Mouse (Mus musculus) embryonic facial prominence, embryonic 13.5 days (tissue): ENCODE measurements around the gene Zscan21. TPM values are rescaled to one million over a fixed set of nuclear protein-coding genes. Genes with fewer than 3 reads are reported as not detected.
A peak's percentile ranks its signal among the peaks of the same experiment; 100 is the strongest.

Source experiments
- ATAC-seq: fragments of 200-750 bp; cut with Nextera tagmentation; 2 replicates; pipeline ENCODE4 v1.8.0; 2017; ENCODE audit warnings: low read depth; ENCODE audit not compliant: insufficient number of reproducible peaks, insufficient read depth, low FRiP score, low TSS enrichment
- H3K27ac ChIP-seq: fragments of 300-500 bp; sonication (generic); 2 replicates; pipeline ENCODE4 v1.5.1; 2015; ENCODE audit warnings: moderate library complexity, mild to moderate bottlenecking, inconsistent platforms
- H3K27me3 ChIP-seq: fragments of 300-500 bp; sonication (generic); 2 replicates; pipeline ENCODE4 v1.6.1; 2015; ENCODE audit warnings: mild to moderate bottlenecking, inconsistent platforms
- H3K36me3 ChIP-seq: fragments of 300-500 bp; sonication (generic); 2 replicates; pipeline ENCODE4 v1.6.1; 2015; ENCODE audit warnings: mild to moderate bottlenecking, inconsistent platforms
- H3K4me1 ChIP-seq: fragments of 300-500 bp; sonication (generic); 2 replicates; pipeline ENCODE4 v1.6.1; 2015; ENCODE audit warnings: inconsistent platforms
- H3K4me2 ChIP-seq: fragments of 300-500 bp; sonication (generic); 2 replicates; pipeline ENCODE4 v1.6.1; 2015; ENCODE audit warnings: moderate library complexity, mild to moderate bottlenecking, inconsistent platforms
- H3K4me3 ChIP-seq: fragments of 300-500 bp; sonication (generic); 2 replicates; pipeline ENCODE4 v1.5.1; 2015; ENCODE audit warnings: mild to moderate bottlenecking, inconsistent platforms
- H3K9ac ChIP-seq: fragments of 300-500 bp; sonication (generic); 2 replicates; pipeline ENCODE4 v1.6.1; 2015; ENCODE audit warnings: mild to moderate bottlenecking, inconsistent platforms
- H3K9me3 ChIP-seq: fragments of 300-500 bp; sonication (generic); 2 replicates; pipeline ENCODE4 v1.6.1; 2016; ENCODE audit warnings: inconsistent platforms
- WGBS: fragments of 180-500 bp; shearing (Covaris S2); methylation state at CpG from one replicate; pipeline ENCODE4 v1.1.7; 2015; ENCODE audit warnings: mixed read lengths; 5-methylcytosine and 5-hydroxymethylcytosine counted together
- polyA plus RNA-seq: library from polyadenylated mRNA; unstranded; fragments of >200 nt; fragmentation: Nextera tagmentation; extraction: Ambion mirVana; gene quantifications from 2 replicates; pipeline ENCODE4 v1.2.1, GENCODE M21; 2015

Gene Zscan21
- polyA plus RNA-seq, 1 experiment from 2014 or later = 70.7 TPM

- Histone ChIP-seq H3K36me3 (peaks cover 77% of the 10 kb centered on the region), H3K9me3 (no peaks in the 10 kb centered on the region), H3K4me2 (no peak overlapping the region), H3K4me3 (no peak overlapping the region), H3K27me3 (no peaks in the 10 kb centered on the region), H3K27ac (no peak overlapping the region), H3K9ac (no peak overlapping the region), H3K4me1 (no peaks in the 10 kb centered on the region)
- 79% methylated on average over 5 of the region's 5 CpGs for WGBS
- ATAC-seq = no peak
These were observed 15.8 kb downstream of the Zscan21 start for GRCm38 (mm10) chr5:138132425-138133064.

- no peak overlapping the region for H3K9ac ChIP-seq
- no peaks in the 10 kb centered on the region for H3K27me3 ChIP-seq
- H3K27ac ChIP-seq = no peak overlapping the region
- no peaks in the 10 kb centered on the region for H3K9me3 ChIP-seq
- no peak overlapping the region for H3K4me3 ChIP-seq
- ATAC-seq = no peak
- 87% methylated on average over 4 of the region's 4 CpGs for WGBS
- H3K4me1 ChIP-seq = no peaks in the 10 kb centered on the region
- H3K36me3 ChIP-seq = peaks cover 43% of the 10 kb centered on the region
- no peak overlapping the region for H3K4me2 ChIP-seq
These were observed 20.6 kb downstream of the Zscan21 start for GRCm38 (mm10) chr5:138137257-138137656.

- no peak overlapping the region for H3K27ac ChIP-seq
- H3K4me1 ChIP-seq = no peaks in the 10 kb centered on the region
- no peak overlapping the region for H3K4me2 ChIP-seq
- H3K4me3 ChIP-seq = no peak overlapping the region
- H3K27me3 ChIP-seq = no peaks in the 10 kb centered on the region
- H3K36me3 ChIP-seq = peaks cover 40% of the 10 kb centered on the region
- ATAC-seq = no peak
- H3K9ac ChIP-seq = no peak overlapping the region
- WGBS = 62% methylated on average over 8 of the region's 8 CpGs
- H3K9me3 ChIP-seq = no peaks in the 10 kb centered on the region
These were observed 21.3 kb downstream of the Zscan21 start for GRCm38 (mm10) chr5:138137935-138138549.

GRCm38 (mm10) chr5:138138585-138138984, 21.9 kb downstream of the Zscan21 start:
- no peaks in the 10 kb centered on the region for H3K9me3 ChIP-seq

GRCm38 (mm10) chr5:138154390-138154789, 37.7 kb downstream of the Zscan21 start:
- Histone ChIP-seq H3K9me3 (no peaks in the 10 kb centered on the region), H3K36me3 (peaks cover 26% of the 10 kb centered on the region), H3K4me1 (0 out of 2 replicates have a peak, but pooled peaks cover 5% of the 10 kb centered on the region), H3K4me2 (peak overlapping the region; percentile 76), H3K9ac (peak overlapping the region; percentile 92), H3K27ac (no peak overlapping the region), H3K4me3 (peak overlapping the region; percentile 81), H3K27me3 (no peaks in the 10 kb centered on the region)
- ATAC-seq = no peak
- WGBS = 86% methylated on average over 3 of the region's 3 CpGs

More at GRCm38 (mm10) chr5:138138585-138138984, 21.9 kb downstream of the Zscan21 start:
- Histone ChIP-seq H3K4me1 (no peaks in the 10 kb centered on the region), H3K9ac (no peak overlapping the region), H3K27me3 (no peaks in the 10 kb centered on the region), H3K27ac (no peak overlapping the region), H3K36me3 (peaks cover 40% of the 10 kb centered on the region), H3K4me2 (no peak overlapping the region), H3K4me3 (no peak overlapping the region)
- WGBS = 75% methylated on average over 4 of the region's 4 CpGs
- ATAC-seq = no peak

GRCm38 (mm10) chr5:138155443-138155976, 38.8 kb downstream of the Zscan21 start, which contains the start of gene Zfp113:
TSS of gene Zfp113 (minus strand) at chr5:138155744.
- peak within 1 kb of the TSS; percentile 76 for H3K4me2 ChIP-seq
- H3K27ac ChIP-seq = peak within 1 kb of the TSS; percentile 94
- H3K4me1 ChIP-seq = 0 out of 2 replicates have a peak, but pooled peaks cover 5% of the 10 kb centered on the region
- peaks cover 21% of the 10 kb centered on the region for H3K36me3 ChIP-seq
- WGBS = under 1% methylated on average over 31 of the region's 31 CpGs
- no peaks in the 10 kb centered on the region for H3K9me3 ChIP-seq
- H3K4me3 ChIP-seq = peak within 1 kb of the TSS; percentile 81
- peak within 1 kb of the TSS; percentile 92 for H3K9ac ChIP-seq
- no peaks in the 10 kb centered on the region for H3K27me3 ChIP-seq
- peak; percentile 92 for ATAC-seq

- no peak for ATAC-seq
- H3K9ac ChIP-seq = peak overlapping the region; percentile 93
- no peaks in the 10 kb centered on the region for H3K9me3 ChIP-seq
- H3K4me1 ChIP-seq = peaks cover 11% of the 10 kb centered on the region
- 64% methylated on average over 7 of the region's 7 CpGs for WGBS
- peaks cover 34% of the 10 kb centered on the region for H3K36me3 ChIP-seq
- no peaks in the 10 kb centered on the region for H3K27me3 ChIP-seq
- H3K4me2 ChIP-seq = peak overlapping the region; percentile 80
- peak overlapping the region; percentile 85; the same call in 1 of the 2 replicates for H3K27ac ChIP-seq
- H3K4me3 ChIP-seq = peak overlapping the region; percentile 83
These were observed 43.6 kb downstream of the Zscan21 start for GRCm38 (mm10) chr5:138160224-138160762.

GRCm38 (mm10) chr5:138160842-138161665, 44.4 kb downstream of the Zscan21 start, which contains the start of gene Cops6:
TSS of gene Cops6 (plus strand) at chr5:138161071.
- Histone ChIP-seq H3K27ac (peak within 1 kb of the TSS; percentile 85), H3K9me3 (no peaks in the 10 kb centered on the region), H3K9ac (peak within 1 kb of the TSS; percentile 93), H3K4me1 (peaks cover 11% of the 10 kb centered on the region), H3K27me3 (no peaks in the 10 kb centered on the region), H3K4me3 (peak within 1 kb of the TSS; percentile 83), H3K4me2 (peak within 1 kb of the TSS; percentile 80), H3K36me3 (peaks cover 42% of the 10 kb centered on the region)
- peak; percentile 88 for ATAC-seq
- WGBS = under 1% methylated on average over 42 of the region's 42 CpGs

- no peak for ATAC-seq
- Histone ChIP-seq H3K9ac (peak overlapping the region; percentile 7; the same call in 1 of the 2 replicates), H3K27ac (no peak overlapping the region), H3K9me3 (no peaks in the 10 kb centered on the region), H3K36me3 (peaks cover 62% of the 10 kb centered on the region), H3K4me1 (peaks cover 14% of the 10 kb centered on the region), H3K4me3 (peak overlapping the region; percentile 4; the same call in 1 of the 2 replicates), H3K4me2 (no peak overlapping the region), H3K27me3 (no peaks in the 10 kb centered on the region)
- WGBS = 68% methylated on average over 6 of the region's 6 CpGs
These were observed 46.3 kb downstream of the Zscan21 start for GRCm38 (mm10) chr5:138163046-138163445.

- Histone ChIP-seq H3K36me3 (peaks cover 67% of the 10 kb centered on the region), H3K4me1 (peaks cover 14% of the 10 kb centered on the region), H3K4me3 (no peak overlapping the region), H3K27ac (no peak overlapping the region), H3K4me2 (no peak overlapping the region), H3K27me3 (no peaks in the 10 kb centered on the region), H3K9ac (no peak overlapping the region), H3K9me3 (no peaks in the 10 kb centered on the region)
- no peak for ATAC-seq
- 70% methylated on average over 10 of the region's 10 CpGs for WGBS
These were observed 46.9 kb downstream of the Zscan21 start for GRCm38 (mm10) chr5:138163610-138164009.

GRCm38 (mm10) chr5:138165594-138165993, 48.9 kb downstream of the Zscan21 start:
- no peak for ATAC-seq
- no peak overlapping the region for H3K4me3 ChIP-seq
- H3K9ac ChIP-seq = no peak overlapping the region
- H3K36me3 ChIP-seq = peaks cover 76% of the 10 kb centered on the region
- no peaks in the 10 kb centered on the region for H3K27me3 ChIP-seq
- 79% methylated on average over 8 of the region's 8 CpGs for WGBS
- peaks cover 26% of the 10 kb centered on the region for H3K4me1 ChIP-seq
- no peak overlapping the region for H3K4me2 ChIP-seq
- no peak overlapping the region for H3K27ac ChIP-seq
- no peaks in the 10 kb centered on the region for H3K9me3 ChIP-seq
